Mouse (Mus musculus) myocyte (in vitro differentiated cells): ENCODE measurements at regions not wholly inside any gene's neighbourhood (a gene's known extent, or its start where the extent isn't known, plus 50 kb on each side); places are given as distances from the start of the nearest gene placed in this dataset.

ENCODE experiments used
- E2F4 ChIP-seq: IDR thresholded peaks from one replicate; pipeline ENCODE4 v1.6.1; 2011; ENCODE audit warnings: mild to moderate bottlenecking, control low read depth, moderate library complexity; ENCODE audit not compliant: insufficient read depth
- MYOG ChIP-seq, 3 experiments: IDR thresholded peaks; one replicate each; pipeline ENCODE4 v1.6.1; 2011; ENCODE audit warnings: control low read depth in 2 of 3, low read depth in 2 of 3, mild to moderate bottlenecking in 2 of 3; ENCODE audit not compliant: insufficient read length in 2 of 3, control insufficient read depth in 1 of 3, insufficient read depth in 1 of 3
- POLR2A ChIP-seq: IDR thresholded peaks from one replicate; pipeline ENCODE4 v1.6.1; 2011; ENCODE audit warnings: low read depth, mild to moderate bottlenecking, control low read depth, moderate library complexity; ENCODE audit not compliant: insufficient read length
- SRF ChIP-seq: IDR thresholded peaks from one replicate; pipeline ENCODE4 v1.6.1; 2011; ENCODE audit warnings: low read depth; ENCODE audit not compliant: control insufficient read depth, insufficient read length
- TCF12 ChIP-seq: IDR thresholded peaks from one replicate; pipeline ENCODE4 v1.6.1; 2011; ENCODE audit warnings: mild to moderate bottlenecking, control low read depth; ENCODE audit not compliant: poor library complexity, insufficient read depth, severe bottlenecking
- USF1 ChIP-seq: IDR thresholded peaks from one replicate; pipeline ENCODE4 v1.6.1; 2011; ENCODE audit warnings: low read depth, mild to moderate bottlenecking, control low read depth, moderate library complexity

DNA sequence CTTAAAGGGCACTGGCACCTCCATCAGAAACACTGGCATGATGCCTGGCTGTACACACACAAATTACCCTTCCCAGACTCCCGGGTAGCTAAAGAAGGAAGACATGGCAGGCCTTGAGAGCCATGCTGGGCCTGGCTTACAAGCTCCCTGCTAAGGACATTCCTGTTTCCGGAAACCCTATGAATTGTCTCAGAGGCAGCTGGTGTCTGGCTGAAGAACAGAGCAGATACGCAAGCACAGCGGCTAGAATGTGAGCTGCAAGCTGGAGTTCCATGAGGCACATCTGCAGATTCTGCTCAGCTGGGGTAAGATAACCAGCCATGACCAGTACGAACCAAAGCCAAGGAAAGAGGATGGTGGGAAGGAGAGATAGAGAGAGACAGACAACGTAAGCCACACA lies 110.1 kb downstream of the Rpl10-ps3 start:
- TF ChIP-seq SRF (no peak), TCF12 (no peak), POLR2A (no peak), E2F4 (no peak), USF1 (no peak), MYOG (IDR thresholded peaks at IDR 0.05; ENCODE audit: control insufficient read depth in 1 of 3, insufficient read depth in 1 of 3, insufficient read length in 2 of 3, low read depth in 2 of 3) (no peak)
